Mouse (Mus musculus) cerebellum, postnatal 10 days (tissue): ENCODE data around the gene Gm20918.
"Not testable (repeated sequence)": the region's sequence is repeated elsewhere in the genome, so short reads cannot be mapped to it uniquely, and the experiment has no call there.

ENCODE experiments used
- DNase-seq, 2 experiments: peaks; one replicate each; pipeline ENCODE4 v3.0.0; 2021; ENCODE audit warnings: mixed read lengths in 2 of 2

Gm20918 gene

DNA sequence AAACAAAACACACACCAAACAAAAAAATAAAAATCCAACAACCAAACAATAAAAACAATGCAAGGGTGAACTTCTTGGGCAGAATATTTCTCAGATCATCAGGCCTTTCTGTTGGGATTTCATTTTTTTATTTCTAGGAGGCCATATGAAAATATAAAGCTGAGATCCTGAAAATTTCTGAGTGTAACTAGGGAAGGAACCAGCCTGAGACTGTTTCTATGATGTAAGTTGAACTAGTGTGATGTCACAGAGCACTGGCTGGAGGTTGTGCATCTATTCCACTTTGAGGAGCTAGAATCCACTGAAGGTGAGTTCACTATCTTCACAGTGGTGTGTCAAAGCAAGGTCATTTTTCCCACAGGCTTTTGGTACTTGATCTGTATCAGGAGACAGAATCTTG, at the start of gene Gm20918:
TSS of gene Gm20918 (plus strand) at position 301 of the 400 bp plus-strand sequence.
- not testable (repeated sequence) for DNase-seq
